Mouse (Mus musculus) adrenal gland (tissue): ENCODE data around the gene Chrm1.

Experiments
- intact Hi-C: fragments of 180-260 bp; cut with DNase I; formaldehyde crosslinking; loops from one replicate; pipeline ENCODE4 v1.15.1; 2025

Chrm1 gene

GRCm38 (mm10) chr19:8683627-8684026, 20.0 kb downstream of the Chrm1 start:
- intact Hi-C loops, result loop anchor here (1.0 kb wide), 1 partner anchor 105 kb away; no protein-coding TSS in a partner anchor

GRCm38 (mm10) chr19:8691871-8692539, 28.4 kb downstream of the Chrm1 start:
- intact Hi-C loops, result no loop called here

- intact Hi-C loops, result no loop called here
Measured at GRCm38 (mm10) chr19:8692740-8693139, 29.2 kb downstream of the Chrm1 start.

- intact Hi-C loops, result no loop called here
Measured at GRCm38 (mm10) chr19:8695330-8695729, 31.7 kb downstream of the Chrm1 start.

- intact Hi-C loops, result no loop called here
Measured at GRCm38 (mm10) chr19:8699652-8700051, 36.1 kb downstream of the Chrm1 start.

GRCm38 (mm10) chr19:8702458-8702857, 38.9 kb downstream of the Chrm1 start:
- intact Hi-C loops, result no loop called here

GRCm38 (mm10) chr19:8703571-8703970, 40.0 kb downstream of the Chrm1 start:
- intact Hi-C loops, result no loop called here

- intact Hi-C loops, result no loop called here
Measured at GRCm38 (mm10) chr19:8705026-8705708, 41.6 kb downstream of the Chrm1 start.

GRCm38 (mm10) chr19:8706132-8706667, 42.6 kb downstream of the Chrm1 start:
- intact Hi-C loops, result no loop called here

GRCm38 (mm10) chr19:8706930-8707329, 43.3 kb downstream of the Chrm1 start:
- intact Hi-C loops, result no loop called here

- intact Hi-C loops, result no loop called here
Measured at GRCm38 (mm10) chr19:8708954-8709353, 45.4 kb downstream of the Chrm1 start.

- intact Hi-C loops, result loop anchor here (10.0 kb wide), 1 partner anchor 405 kb away; no protein-coding TSS in a partner anchor
Measured at GRCm38 (mm10) chr19:8710057-8710456, 46.5 kb downstream of the Chrm1 start.

GRCm38 (mm10) chr19:8711506-8711905, 47.9 kb downstream of the Chrm1 start:
- intact Hi-C loops, result loop anchor here (10.0 kb wide), 1 partner anchor 403 kb away; no protein-coding TSS in a partner anchor

GRCm38 (mm10) chr19:8711949-8712869, 48.6 kb downstream of the Chrm1 start:
- intact Hi-C loops, result loop anchor here (10.0 kb wide), 1 partner anchor 403 kb away; no protein-coding TSS in a partner anchor

GRCm38 (mm10) chr19:8712870-8713305, 49.3 kb downstream of the Chrm1 start:
- intact Hi-C loops, result loop anchor here (10.0 kb wide), 1 partner anchor 402 kb away; no protein-coding TSS in a partner anchor

GRCm38 (mm10) chr19:8713306-8713996, 49.9 kb downstream of the Chrm1 start:
- intact Hi-C loops, result loop anchor here (10.0 kb wide), 1 partner anchor 401 kb away; no protein-coding TSS in a partner anchor

- intact Hi-C loops, result loop anchor here (10.0 kb wide), 1 partner anchor 401 kb away; no protein-coding TSS in a partner anchor
Measured at GRCm38 (mm10) chr19:8713997-8714652, 50.5 kb downstream of the Chrm1 start.

- intact Hi-C loops, result loop anchor here (10.0 kb wide), 1 partner anchor 400 kb away; no protein-coding TSS in a partner anchor
Measured at GRCm38 (mm10) chr19:8714653-8715481, 51.3 kb downstream of the Chrm1 start.
